Mouse (Mus musculus): Measurements from ENCODE around the gene Gprc5c. TPM values are rescaled to one million over a fixed set of nuclear protein-coding genes. Genes with fewer than 3 reads are reported as not detected.

Gprc5c gene
- polyA plus RNA-seq, 1 experiment from 2014 or later = 18.0 TPM

DNA sequence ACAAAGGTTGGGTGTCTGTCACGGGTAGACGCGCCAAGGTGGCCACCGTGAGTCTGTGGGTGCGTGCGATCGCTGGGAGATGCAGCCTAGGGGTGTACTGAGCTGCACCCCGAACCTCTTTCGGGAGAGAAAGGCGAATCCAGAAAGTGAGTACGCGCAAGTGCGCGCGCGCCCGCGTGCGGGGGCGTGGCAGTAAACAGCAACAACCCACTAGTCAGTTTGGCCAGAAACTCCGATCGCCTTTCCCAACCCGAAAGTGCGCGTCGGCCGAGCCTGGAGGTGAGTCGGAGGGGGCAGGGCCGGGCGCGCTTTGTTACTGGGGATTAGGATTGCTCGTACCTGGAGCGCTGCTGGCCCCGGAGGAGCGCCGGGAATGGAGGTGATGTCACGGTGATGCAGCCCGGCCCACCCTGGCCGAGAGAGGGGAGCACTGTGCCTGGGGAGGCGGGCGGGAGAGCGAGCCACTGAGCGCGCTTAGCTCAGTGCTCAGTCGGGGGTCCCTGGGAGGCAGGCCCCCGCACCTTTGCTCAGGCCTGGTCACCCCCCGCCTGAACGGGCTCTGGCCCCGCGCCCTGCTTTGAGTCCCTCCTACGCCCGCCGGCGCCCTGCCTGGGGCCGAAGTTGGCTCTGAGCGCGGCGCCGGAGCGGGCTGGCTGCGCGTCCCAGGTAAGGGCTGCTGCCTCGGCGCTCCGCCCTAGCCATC, 807 bp downstream of the Gprc5c start:
- Histone ChIP-seq H3K4me1 (ENCODE audit: control insufficient read depth in 2 of 2, insufficient read depth in 2 of 2, low read length in 2 of 2) (peaks cover 5 to 6% of the 10 kb centered on the region in 2 experiments), H3K9me3 (ENCODE audit: control insufficient read depth, low read length) (no peaks in the 10 kb centered on the region), H3K27ac (replicated peaks in 1 of 2; ENCODE audit: control insufficient read depth in 1 of 2, insufficient read depth in 1 of 2, low read depth in 2 of 2, low read length in 2 of 2) (peak overlapping the region; percentile 80 to 83), H3K27me3 (ENCODE audit: control insufficient read depth, insufficient read depth, low read length) (peaks cover 4% of the 10 kb centered on the region; the same call in 1 of the 2 replicates), H3K4me3 (ENCODE audit: control insufficient read depth in 1 of 2, insufficient read depth in 1 of 2, low read depth in 1 of 2, low read length in 2 of 2) (peak overlapping the region; percentile 68 to 75), H3K9ac (ENCODE audit: low read length) (peak overlapping the region; percentile 78), H3K4me2 (ENCODE audit: low read length) (peak overlapping the region; percentile 95), H3K36me3 (ENCODE audit: control insufficient read depth, insufficient read depth, low read length) (no peaks in the 10 kb centered on the region)
- under 1% methylated on average over 65 of the region's 65 CpGs for WGBS
- ATAC-seq (ENCODE audit: insufficient number of reproducible peaks, insufficient read depth, low FRiP score, low read depth) = peak; percentile 57

DNA sequence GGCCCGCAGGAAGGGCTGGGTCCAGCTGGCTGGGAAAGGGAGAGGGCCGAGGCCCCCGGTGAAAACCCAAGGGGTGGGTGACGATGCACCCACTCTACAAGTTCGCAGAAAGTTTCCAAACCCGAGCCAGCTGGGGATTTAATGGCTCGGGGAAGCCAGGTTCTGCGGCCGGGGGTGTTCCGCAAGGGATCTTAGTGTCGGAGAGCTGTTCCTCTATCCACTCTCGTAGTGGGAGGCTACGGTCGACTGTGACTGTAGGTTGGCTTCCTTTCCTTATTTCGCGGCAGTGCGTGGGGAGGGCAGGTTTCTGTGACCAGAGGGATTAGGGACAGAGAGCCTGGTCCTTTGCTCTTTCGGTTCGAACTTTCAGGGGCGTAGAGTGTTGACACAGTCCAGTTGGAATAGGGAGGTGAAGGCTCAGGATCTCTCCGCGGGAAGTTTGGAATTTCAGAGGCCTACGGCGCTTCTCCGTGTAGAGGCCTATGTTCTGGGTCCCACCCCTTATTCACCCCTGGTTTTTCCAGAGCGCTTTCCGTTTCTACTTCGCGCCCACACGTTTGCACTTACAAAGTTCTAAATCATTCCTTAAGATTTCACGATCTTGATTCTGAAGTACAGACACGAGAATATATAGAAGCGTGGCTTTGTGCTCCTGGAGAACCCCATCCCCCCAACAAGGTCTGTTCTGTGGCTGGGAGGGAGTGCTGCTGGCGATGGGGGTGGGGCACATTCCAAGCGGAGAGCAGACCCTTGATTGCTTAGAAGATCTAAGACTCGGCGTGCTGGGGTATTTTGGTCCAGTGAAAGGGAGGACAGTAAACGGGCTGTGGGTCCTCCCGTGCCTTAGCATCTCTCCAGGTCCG, 1.6 kb downstream of the Gprc5c start:
- Histone ChIP-seq H3K9me3 (ENCODE audit: control insufficient read depth, low read length) (no peaks in the 10 kb centered on the region), H3K4me2 (ENCODE audit: low read length) (peak overlapping the region; percentile 95), H3K27ac (replicated peaks in 1 of 2; ENCODE audit: control insufficient read depth in 1 of 2, insufficient read depth in 1 of 2, low read depth in 2 of 2, low read length in 2 of 2) (peak overlapping the region; percentile 80 to 83), H3K36me3 (ENCODE audit: control insufficient read depth, insufficient read depth, low read length) (no peaks in the 10 kb centered on the region), H3K27me3 (ENCODE audit: control insufficient read depth, insufficient read depth, low read length) (peaks cover 4% of the 10 kb centered on the region; the same call in 1 of the 2 replicates), H3K4me1 (ENCODE audit: control insufficient read depth in 2 of 2, insufficient read depth in 2 of 2, low read length in 2 of 2) (peaks cover 5 to 6% of the 10 kb centered on the region in 2 experiments), H3K4me3 (ENCODE audit: control insufficient read depth in 1 of 2, insufficient read depth in 1 of 2, low read depth in 1 of 2, low read length in 2 of 2) (peak overlapping the region; percentile 68 to 75), H3K9ac (ENCODE audit: low read length) (peak overlapping the region; percentile 78)
- no peak for ATAC-seq (ENCODE audit: insufficient number of reproducible peaks, insufficient read depth, low FRiP score, low read depth)
- WGBS = 2% methylated on average over 40 of the region's 40 CpGs

GRCm38 (mm10) chr11:114853174-114853838, 2.4 kb downstream of the Gprc5c start:
- ATAC-seq (ENCODE audit: insufficient number of reproducible peaks, insufficient read depth, low FRiP score, low read depth) = no peak
- WGBS = 23% methylated on average over 7 of the region's 7 CpGs
- Histone ChIP-seq H3K36me3 (ENCODE audit: control insufficient read depth, insufficient read depth, low read length) (no peaks in the 10 kb centered on the region), H3K4me3 (ENCODE audit: control insufficient read depth in 1 of 2, insufficient read depth in 1 of 2, low read depth in 1 of 2, low read length in 2 of 2) (peak overlapping the region; percentile 68 to 75), H3K9me3 (ENCODE audit: control insufficient read depth, low read length) (no peaks in the 10 kb centered on the region), H3K27me3 (ENCODE audit: control insufficient read depth, insufficient read depth, low read length) (peaks cover 4% of the 10 kb centered on the region; the same call in 1 of the 2 replicates), H3K9ac (ENCODE audit: low read length) (peak overlapping the region; percentile 78), H3K4me2 (ENCODE audit: low read length) (peak overlapping the region; percentile 95), H3K27ac (replicated peaks in 1 of 2; ENCODE audit: control insufficient read depth in 1 of 2, insufficient read depth in 1 of 2, low read depth in 2 of 2, low read length in 2 of 2) (peak overlapping the region; percentile 80 to 83; a peak in 2 of 4 replicates), H3K4me1 (ENCODE audit: control insufficient read depth in 2 of 2, insufficient read depth in 2 of 2, low read length in 2 of 2) (peaks cover 5 to 6% of the 10 kb centered on the region in 2 experiments)

DNA sequence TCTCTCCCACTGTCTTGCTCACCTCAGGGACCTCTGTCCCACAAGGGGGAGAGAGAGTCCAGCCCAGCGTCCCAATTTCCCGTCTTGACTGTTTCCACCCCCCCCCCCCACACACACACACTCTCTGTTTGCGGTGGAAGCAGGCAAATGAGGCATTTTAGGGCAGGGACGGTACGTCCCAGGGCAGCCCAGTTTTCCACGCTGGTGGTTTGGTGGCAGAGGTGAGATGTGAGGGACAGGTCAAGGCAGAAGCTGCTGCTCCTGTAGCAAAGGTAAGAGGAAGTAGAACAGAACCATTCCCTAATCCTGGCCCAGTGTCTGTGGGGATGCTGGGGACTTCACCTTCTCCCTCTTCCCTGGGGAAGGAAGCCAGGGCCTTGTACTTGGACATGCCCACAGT, 3.6 kb downstream of the Gprc5c start:
- Histone ChIP-seq H3K4me3 (ENCODE audit: control insufficient read depth in 1 of 2, insufficient read depth in 1 of 2, low read depth in 1 of 2, low read length in 2 of 2) (no peak overlapping the region), H3K4me1 (ENCODE audit: control insufficient read depth in 2 of 2, insufficient read depth in 2 of 2, low read length in 2 of 2) (peaks cover 5 to 6% of the 10 kb centered on the region in 2 experiments), H3K27me3 (ENCODE audit: control insufficient read depth, insufficient read depth, low read length) (no peaks in the 10 kb centered on the region), H3K9ac (ENCODE audit: low read length) (no peak overlapping the region), H3K27ac (replicated peaks in 1 of 2; ENCODE audit: control insufficient read depth in 1 of 2, insufficient read depth in 1 of 2, low read depth in 2 of 2, low read length in 2 of 2) (no peak overlapping the region), H3K36me3 (ENCODE audit: control insufficient read depth, insufficient read depth, low read length) (no peaks in the 10 kb centered on the region), H3K9me3 (ENCODE audit: control insufficient read depth, low read length) (no peaks in the 10 kb centered on the region), H3K4me2 (ENCODE audit: low read length) (no peak overlapping the region)
- no peak for ATAC-seq (ENCODE audit: insufficient number of reproducible peaks, insufficient read depth, low FRiP score, low read depth)
- WGBS = 80% methylated on average over 6 of the region's 6 CpGs

GRCm38 (mm10) chr11:114856125-114856524, 5.2 kb downstream of the Gprc5c start:
- H3K27ac ChIP-seq (replicated peaks in 1 of 2; ENCODE audit: control insufficient read depth in 1 of 2, insufficient read depth in 1 of 2, low read depth in 2 of 2, low read length in 2 of 2) = no peak overlapping the region
- no peak for ATAC-seq (ENCODE audit: insufficient number of reproducible peaks, insufficient read depth, low FRiP score, low read depth)
- H3K27me3 ChIP-seq (ENCODE audit: control insufficient read depth, insufficient read depth, low read length) = no peaks in the 10 kb centered on the region
- no peak overlapping the region for H3K4me3 ChIP-seq (ENCODE audit: control insufficient read depth in 1 of 2, insufficient read depth in 1 of 2, low read depth in 1 of 2, low read length in 2 of 2)
- H3K9me3 ChIP-seq (ENCODE audit: control insufficient read depth, low read length) = no peaks in the 10 kb centered on the region
- H3K4me1 ChIP-seq (ENCODE audit: control insufficient read depth in 2 of 2, insufficient read depth in 2 of 2, low read length in 2 of 2) = peaks cover 5 to 6% of the 10 kb centered on the region in 2 experiments; a peak in 3 of 4 replicates
- H3K4me2 ChIP-seq (ENCODE audit: low read length) = no peak overlapping the region
- no peaks in the 10 kb centered on the region for H3K36me3 ChIP-seq (ENCODE audit: control insufficient read depth, insufficient read depth, low read length)
- 88% methylated on average over 5 of the region's 5 CpGs for WGBS
- no peak overlapping the region for H3K9ac ChIP-seq (ENCODE audit: low read length)

- H3K4me1 ChIP-seq (ENCODE audit: control insufficient read depth in 2 of 2, insufficient read depth in 2 of 2, low read length in 2 of 2) = no peaks in the 10 kb centered on the region
- ATAC-seq (ENCODE audit: insufficient number of reproducible peaks, insufficient read depth, low FRiP score, low read depth) = no peak
- no peak overlapping the region for H3K27ac ChIP-seq (replicated peaks in 1 of 2; ENCODE audit: control insufficient read depth in 1 of 2, insufficient read depth in 1 of 2, low read depth in 2 of 2, low read length in 2 of 2)
- no peaks in the 10 kb centered on the region for H3K36me3 ChIP-seq (ENCODE audit: control insufficient read depth, insufficient read depth, low read length)
- H3K9ac ChIP-seq (ENCODE audit: low read length) = no peak overlapping the region
- no peaks in the 10 kb centered on the region for H3K27me3 ChIP-seq (ENCODE audit: control insufficient read depth, insufficient read depth, low read length)
- no peaks in the 10 kb centered on the region for H3K9me3 ChIP-seq (ENCODE audit: control insufficient read depth, low read length)
- 86% methylated on average over 2 of the region's 2 CpGs for WGBS
- no peak overlapping the region for H3K4me2 ChIP-seq (ENCODE audit: low read length)
- H3K4me3 ChIP-seq (ENCODE audit: control insufficient read depth in 1 of 2, insufficient read depth in 1 of 2, low read depth in 1 of 2, low read length in 2 of 2) = no peak overlapping the region
Observed at GRCm38 (mm10) chr11:114858641-114859040, 7.7 kb downstream of the Gprc5c start.

GRCm38 (mm10) chr11:114861057-114861456, 10.1 kb downstream of the Gprc5c start:
- WGBS = 75% methylated on average over 2 of the region's 2 CpGs
- no peak overlapping the region for H3K4me3 ChIP-seq (ENCODE audit: control insufficient read depth in 1 of 2, insufficient read depth in 1 of 2, low read depth in 1 of 2, low read length in 2 of 2)
- no peak for ATAC-seq (ENCODE audit: insufficient number of reproducible peaks, insufficient read depth, low FRiP score, low read depth)
- no peak overlapping the region for H3K4me2 ChIP-seq (ENCODE audit: low read length)
- H3K27me3 ChIP-seq (ENCODE audit: control insufficient read depth, insufficient read depth, low read length) = no peaks in the 10 kb centered on the region
- no peaks in the 10 kb centered on the region for H3K9me3 ChIP-seq (ENCODE audit: control insufficient read depth, low read length)
- peaks cover 6% of the 10 kb centered on the region; the same call in 1 of the 2 replicates for H3K36me3 ChIP-seq (ENCODE audit: control insufficient read depth, insufficient read depth, low read length)
- no peak overlapping the region for H3K9ac ChIP-seq (ENCODE audit: low read length)
- no peak overlapping the region for H3K27ac ChIP-seq (replicated peaks in 1 of 2; ENCODE audit: control insufficient read depth in 1 of 2, insufficient read depth in 1 of 2, low read depth in 2 of 2, low read length in 2 of 2)
- H3K4me1 ChIP-seq (ENCODE audit: control insufficient read depth in 2 of 2, insufficient read depth in 2 of 2, low read length in 2 of 2) = peaks cover 2 to 3% of the 10 kb centered on the region in 2 experiments; a peak in 3 of 4 replicates

Measured in heart, embryonic 14.5 days (tissue).